Mouse (Mus musculus): Measurements from ENCODE around the gene Gm42906. TPM values are rescaled to one million over a fixed set of nuclear protein-coding genes. Genes with fewer than 3 reads are reported as not detected.
A peak's percentile ranks its signal among the peaks of the same experiment; 100 is the strongest.

Gm42906 gene
- polyA plus RNA-seq, 1 experiment from 2014 or later = not detected

DNA sequence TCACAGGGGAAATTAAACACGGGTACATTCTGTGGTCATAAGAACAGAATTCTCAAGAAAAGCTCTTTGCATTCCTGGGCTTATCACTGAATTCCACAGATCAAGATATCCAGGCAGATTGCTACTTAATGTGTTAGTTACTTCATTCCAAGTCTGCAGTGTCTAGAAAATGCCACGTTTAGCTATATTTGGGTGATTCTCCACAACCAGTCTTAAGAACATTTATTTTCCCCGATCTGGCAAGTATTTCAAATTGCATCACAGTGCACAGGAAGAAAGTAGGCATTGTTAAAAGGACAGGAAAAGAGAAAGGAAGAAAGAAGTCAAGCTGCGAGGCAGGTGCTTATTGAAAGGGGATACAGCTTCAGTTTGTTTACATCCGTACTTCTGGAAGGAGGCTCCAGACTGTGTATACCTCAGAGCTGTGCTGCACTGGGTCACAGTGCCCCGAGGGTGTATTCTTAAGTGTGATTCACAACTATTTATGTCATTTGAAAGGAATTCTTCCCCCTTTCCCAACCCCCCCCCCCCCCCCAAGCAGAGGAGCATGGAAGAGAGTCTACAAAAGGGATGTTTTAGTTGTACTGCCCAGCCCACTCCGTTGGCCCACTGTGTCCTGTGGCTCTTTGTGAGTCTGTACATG is 373.7 kb downstream of the Gm42906 start:
- no peak overlapping the region for H3K4me3 ChIP-seq (ENCODE audit: low read depth, low read length)
- 35% methylated on average over 7 of the region's 7 CpGs for WGBS
- ATAC-seq = no peak
- 0 out of 2 replicates have a peak overlapping the region, but pooled peaks have one; percentile 46 for H3K27ac ChIP-seq (ENCODE audit: low read depth, low read length)
- TF ChIP-seq CTCF (IDR thresholded peaks at IDR 0.05; ENCODE audit: low read depth) = no peak
- H3K9ac ChIP-seq (ENCODE audit: low read depth, low read length) = no peak overlapping the region
- H3K9me3 ChIP-seq (ENCODE audit: control insufficient read depth) = no peaks in the 10 kb centered on the region
- peaks cover 41% of the 10 kb centered on the region for H3K36me3 ChIP-seq (ENCODE audit: control insufficient read depth, insufficient read depth)
- no peak overlapping the region for H3K4me2 ChIP-seq (replicated peaks; ENCODE audit: low read depth)
- H3K4me1 ChIP-seq (replicated peaks; ENCODE audit: control insufficient read depth, insufficient read depth, low read length) = no peaks in the 10 kb centered on the region
- H3K27me3 ChIP-seq (replicated peaks; ENCODE audit: control insufficient read depth, insufficient read depth, low read length) = no peaks in the 10 kb centered on the region

DNA sequence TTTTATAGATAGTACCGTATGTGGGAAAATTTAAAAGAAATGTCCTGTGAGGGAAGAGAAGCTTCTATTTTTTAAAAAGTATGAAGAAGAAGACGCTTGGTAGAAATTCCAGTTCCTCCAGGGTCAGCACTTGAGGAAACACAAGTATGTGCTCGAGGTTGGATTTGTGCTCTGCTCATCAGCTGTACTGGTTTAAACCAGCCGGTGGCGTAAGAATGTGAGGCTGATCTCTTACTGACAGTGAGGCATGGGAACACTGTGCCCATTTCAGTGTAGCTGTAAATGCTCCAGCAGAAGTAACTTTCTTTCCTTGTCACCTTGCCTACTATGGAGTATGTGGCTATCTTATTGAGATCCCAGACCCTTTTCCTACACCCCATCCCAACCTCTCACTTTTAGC is 374.8 kb downstream of the Gm42906 start:
- Histone ChIP-seq H3K9me3 (ENCODE audit: control insufficient read depth) (no peaks in the 10 kb centered on the region), H3K27me3 (replicated peaks; ENCODE audit: control insufficient read depth, insufficient read depth, low read length) (no peaks in the 10 kb centered on the region), H3K4me3 (ENCODE audit: low read depth, low read length) (no peak overlapping the region), H3K9ac (ENCODE audit: low read depth, low read length) (no peak overlapping the region), H3K4me2 (replicated peaks; ENCODE audit: low read depth) (no peak overlapping the region), H3K4me1 (replicated peaks; ENCODE audit: control insufficient read depth, insufficient read depth, low read length) (no peaks in the 10 kb centered on the region), H3K27ac (ENCODE audit: low read depth, low read length) (no peak overlapping the region), H3K36me3 (ENCODE audit: control insufficient read depth, insufficient read depth) (peaks cover 49% of the 10 kb centered on the region)
- ATAC-seq = no peak
- no peak for TF ChIP-seq CTCF (IDR thresholded peaks at IDR 0.05; ENCODE audit: low read depth)
- WGBS = 92% methylated on average over 5 of the region's 5 CpGs

DNA sequence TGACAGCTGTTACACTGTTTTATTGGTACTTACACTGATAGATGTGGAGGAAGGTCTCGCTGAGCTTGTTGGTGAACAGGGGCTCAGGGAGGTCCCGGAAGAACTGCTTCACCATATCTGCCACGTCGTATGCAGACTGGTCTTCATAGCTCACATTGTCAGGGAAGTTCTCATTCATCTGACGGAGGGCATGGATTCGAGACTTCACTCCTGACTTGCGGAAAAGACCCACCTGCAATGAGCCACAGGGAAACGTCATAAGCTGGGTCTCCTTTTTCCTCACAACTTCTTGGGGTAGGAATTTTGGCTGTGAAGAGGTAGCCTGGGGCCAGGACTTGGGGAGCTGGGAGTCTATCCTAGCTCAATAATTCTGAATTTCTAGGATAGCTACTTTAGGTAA is 375.6 kb downstream of the Gm42906 start:
- no peak overlapping the region for H3K4me3 ChIP-seq (ENCODE audit: low read depth, low read length)
- 96% methylated on average over 8 of the region's 8 CpGs for WGBS

DNA sequence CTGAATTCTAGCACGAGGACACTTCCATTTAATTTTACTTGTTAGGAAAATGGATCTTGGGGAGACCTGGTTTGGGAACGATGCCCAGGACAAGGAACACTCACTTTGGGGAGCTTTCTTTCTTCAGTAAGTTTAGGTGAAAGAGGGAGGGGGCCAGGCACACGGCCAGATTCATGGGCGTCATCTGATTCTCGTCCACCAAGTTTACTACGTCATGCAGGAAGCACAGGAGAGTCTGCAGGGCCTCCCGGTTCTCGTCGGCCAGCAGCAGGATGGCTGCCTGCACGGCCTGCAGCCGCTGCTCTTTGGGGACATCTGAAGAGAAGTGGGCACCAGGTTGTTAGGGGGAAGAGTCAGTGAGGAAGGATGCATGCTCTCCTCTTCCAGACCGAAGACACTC is 380.5 kb downstream of the Gm42906 start:
- Histone ChIP-seq H3K9me3 (ENCODE audit: control insufficient read depth) (no peaks in the 10 kb centered on the region), H3K9ac (ENCODE audit: low read depth, low read length) (no peak overlapping the region), H3K4me2 (replicated peaks; ENCODE audit: low read depth) (no peak overlapping the region), H3K4me1 (replicated peaks; ENCODE audit: control insufficient read depth, insufficient read depth, low read length) (no peaks in the 10 kb centered on the region), H3K27me3 (replicated peaks; ENCODE audit: control insufficient read depth, insufficient read depth, low read length) (no peaks in the 10 kb centered on the region), H3K27ac (ENCODE audit: low read depth, low read length) (no peak overlapping the region), H3K36me3 (ENCODE audit: control insufficient read depth, insufficient read depth) (peaks cover 65% of the 10 kb centered on the region), H3K4me3 (ENCODE audit: low read depth, low read length) (no peak overlapping the region)
- no peak for ATAC-seq
- 66% methylated on average over 12 of the region's 12 CpGs for WGBS
- no peak for TF ChIP-seq CTCF (IDR thresholded peaks at IDR 0.05; ENCODE audit: low read depth)

More for the DNA sequence above, 375.6 kb downstream of the Gm42906 start:
- Histone ChIP-seq H3K36me3 (ENCODE audit: control insufficient read depth, insufficient read depth) (peaks cover 52% of the 10 kb centered on the region), H3K9me3 (ENCODE audit: control insufficient read depth) (no peaks in the 10 kb centered on the region), H3K9ac (ENCODE audit: low read depth, low read length) (no peak overlapping the region), H3K27me3 (replicated peaks; ENCODE audit: control insufficient read depth, insufficient read depth, low read length) (no peaks in the 10 kb centered on the region), H3K4me2 (replicated peaks; ENCODE audit: low read depth) (no peak overlapping the region), H3K4me1 (replicated peaks; ENCODE audit: control insufficient read depth, insufficient read depth, low read length) (no peaks in the 10 kb centered on the region), H3K27ac (ENCODE audit: low read depth, low read length) (no peak overlapping the region)
- no peak for TF ChIP-seq CTCF (IDR thresholded peaks at IDR 0.05; ENCODE audit: low read depth)
- ATAC-seq = no peak

DNA sequence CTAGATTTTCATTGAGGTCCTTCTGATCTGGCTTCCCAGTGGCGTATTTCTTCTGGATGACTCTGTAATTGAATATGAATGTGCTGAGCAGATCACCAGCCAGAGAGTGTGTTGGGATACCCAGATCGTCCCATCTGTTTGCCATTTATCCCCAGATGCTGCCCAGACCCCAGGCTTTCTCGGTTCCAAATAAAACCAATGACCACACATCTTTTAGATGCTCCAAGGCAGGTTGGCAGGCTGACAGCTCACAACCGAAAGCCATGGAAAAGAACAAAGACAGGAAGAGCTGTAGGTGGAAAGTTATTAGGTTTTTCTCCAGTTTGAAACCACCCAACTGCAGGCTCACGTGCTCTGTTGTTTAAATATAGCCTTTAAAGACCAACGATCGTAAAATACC is 381.0 kb downstream of the Gm42906 start:
- Histone ChIP-seq H3K36me3 (ENCODE audit: control insufficient read depth, insufficient read depth) (peaks cover 65% of the 10 kb centered on the region), H3K9ac (ENCODE audit: low read depth, low read length) (no peak overlapping the region), H3K4me3 (ENCODE audit: low read depth, low read length) (no peak overlapping the region), H3K27me3 (replicated peaks; ENCODE audit: control insufficient read depth, insufficient read depth, low read length) (no peaks in the 10 kb centered on the region), H3K27ac (ENCODE audit: low read depth, low read length) (no peak overlapping the region), H3K9me3 (ENCODE audit: control insufficient read depth) (no peaks in the 10 kb centered on the region), H3K4me1 (replicated peaks; ENCODE audit: control insufficient read depth, insufficient read depth, low read length) (no peaks in the 10 kb centered on the region), H3K4me2 (replicated peaks; ENCODE audit: low read depth) (no peak overlapping the region)
- ATAC-seq = no peak
- no peak for TF ChIP-seq CTCF (IDR thresholded peaks at IDR 0.05; ENCODE audit: low read depth)
- 72% methylated on average over 7 of the region's 7 CpGs for WGBS

DNA sequence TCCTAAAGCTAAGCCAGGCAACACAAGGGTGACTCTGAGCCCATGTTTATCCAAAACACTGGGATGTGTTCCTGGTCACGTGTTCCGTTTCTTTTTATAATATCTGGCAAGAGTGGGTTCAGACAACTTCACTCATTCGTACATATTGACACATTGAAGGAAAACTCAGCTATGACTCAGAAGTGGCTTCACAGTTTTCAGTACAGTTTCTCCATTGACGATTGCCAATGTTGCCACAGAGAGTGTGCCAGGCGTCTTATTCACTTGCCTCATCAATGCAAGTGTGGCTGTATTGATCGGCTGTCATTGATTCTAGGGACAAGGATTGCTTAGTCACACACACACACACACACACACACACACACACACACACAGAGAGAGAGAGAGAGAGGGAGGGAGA is 381.8 kb downstream of the Gm42906 start:
- ATAC-seq = no peak
- Histone ChIP-seq H3K27ac (ENCODE audit: low read depth, low read length) (no peak overlapping the region), H3K4me3 (ENCODE audit: low read depth, low read length) (no peak overlapping the region), H3K36me3 (ENCODE audit: control insufficient read depth, insufficient read depth) (peaks cover 66% of the 10 kb centered on the region), H3K4me1 (replicated peaks; ENCODE audit: control insufficient read depth, insufficient read depth, low read length) (no peaks in the 10 kb centered on the region), H3K4me2 (replicated peaks; ENCODE audit: low read depth) (no peak overlapping the region), H3K27me3 (replicated peaks; ENCODE audit: control insufficient read depth, insufficient read depth, low read length) (no peaks in the 10 kb centered on the region), H3K9me3 (ENCODE audit: control insufficient read depth) (no peaks in the 10 kb centered on the region), H3K9ac (ENCODE audit: low read depth, low read length) (no peak overlapping the region)
- no peak for TF ChIP-seq CTCF (IDR thresholded peaks at IDR 0.05; ENCODE audit: low read depth)
- 92% methylated on average over 6 of the region's 6 CpGs for WGBS
